In genomic region chr2:84734919-84735318, GRCm38 (mm10) we compare ENCODE assay signal across 9 mouse cellular contexts. TPM values are rescaled to one million over a fixed set of nuclear protein-coding genes. Genes with fewer than 3 reads are reported as not detected.
A peak's percentile ranks its signal among the peaks of the same experiment; 100 is the strongest.
DNase-seq lines count a peak whose midpoint lies in the region; ATAC-seq and TF ChIP-seq lines count a peak whose summit lies in the region.
"Had no signal": no experiment of that assay in that cellular context is flagged by ENCODE, and none has a peak within 500 bp of the region (broad histone marks: within the 10 kb centered on the region; RNA-seq: fewer than 3 reads in every experiment).

No protein-coding gene starts in this region.

- peak overlapping the region; percentile 84 for H3K4me2 ChIP-seq in neural tube, embryonic 14.5 days (ENCODE audit: low read depth, low read length)

- H3K4me3 ChIP-seq in left cerebral cortex, adult 2 months = peak overlapping the region; percentile 78
- H3K4me3 ChIP-seq in forebrain, embryonic 10.5 days = peak overlapping the region; percentile 69
- H3K4me3 ChIP-seq in limb, embryonic 10.5 days = peak overlapping the region; percentile 56
- peak overlapping the region; percentile 61 for H3K4me3 ChIP-seq in neural tube, embryonic 14.5 days (ENCODE audit: low read depth, low read length)

- peak overlapping the region; percentile 97 for H3K27ac ChIP-seq in left cerebral cortex, adult 2 months
- peak overlapping the region; percentile 99 for H3K27ac ChIP-seq in forebrain, embryonic 10.5 days
- peak overlapping the region; percentile 83 for H3K27ac ChIP-seq in limb, embryonic 10.5 days
- H3K27ac ChIP-seq in neural tube, embryonic 14.5 days (ENCODE audit: low read depth, low read length) = peak overlapping the region; percentile 90

- peaks cover 70% of the 10 kb centered on the region for H3K4me1 ChIP-seq in forebrain, embryonic 10.5 days
- peaks cover 67% of the 10 kb centered on the region for H3K4me1 ChIP-seq in limb, embryonic 10.5 days
- peaks cover 36% of the 10 kb centered on the region for H3K4me1 ChIP-seq in neural tube, embryonic 14.5 days (ENCODE audit: control insufficient read depth, insufficient read depth, low read length)

- peak overlapping the region; percentile 90 for H3K9ac ChIP-seq in neural tube, embryonic 14.5 days (replicated peaks; ENCODE audit: low read depth, low read length)

- no peaks in the 10 kb centered on the region for H3K9me3 ChIP-seq in forebrain, embryonic 10.5 days
- no peaks in the 10 kb centered on the region for H3K9me3 ChIP-seq in limb, embryonic 10.5 days (replicated peaks)
- no peaks in the 10 kb centered on the region for H3K9me3 ChIP-seq in neural tube, embryonic 14.5 days (ENCODE audit: control insufficient read depth, low read length)

- WGBS in forebrain, embryonic 10.5 days = 6% methylated on average over 2 of the region's 2 CpGs
- 6% methylated on average over 2 of the region's 2 CpGs for WGBS in limb, embryonic 10.5 days
- WGBS in neural tube, embryonic 14.5 days = 0% methylated on average over 2 of the region's 2 CpGs

- TF ChIP-seq CTCF in left cerebral cortex, adult 2 months (IDR thresholded peaks at IDR 0.05) = no peak

- no peak for ATAC-seq in neural tube, embryonic 14.5 days (ENCODE audit: low read depth)

- intact Hi-C loops in left cerebral cortex, adult 2 months (cut with DNase I) = loop anchor here (5.0 kb wide), 1 partner anchor 147 kb away; no protein-coding TSS in a partner anchor
- intact Hi-C loops in left cerebral cortex, postnatal 36 days (cut with DNase I) = loop anchor here (10.0 kb wide), 1 partner anchor 310 kb away; the partner anchor contains the start of gene Tnks1bp1

- DNase-seq in left cerebral cortex, adult 2 months (ENCODE audit: extremely low spot score in 1 of 2, low spot score in 2 of 2) = no peak
- no peak for DNase-seq in left cerebral cortex, postnatal 36 days (ENCODE audit: low spot score in 2 of 2)
- DNase-seq in forebrain, embryonic 10.5 days (ENCODE audit: extremely low spot score, low spot score) = no peak
- no peak for DNase-seq in limb, embryonic 10.5 days (ENCODE audit: low spot score)
- DNase-seq in B cell, adult 2 months = no peak
- no peak for DNase-seq in ovary, postnatal 14 days (ENCODE audit: low spot score)
- DNase-seq: gastrocnemius, postnatal 14 days had no signal

- H3K27me3 ChIP-seq in forebrain, embryonic 10.5 days (ENCODE audit: poor library complexity, severe bottlenecking) = no peaks in the 10 kb centered on the region
- no peaks in the 10 kb centered on the region for H3K27me3 ChIP-seq in limb, embryonic 10.5 days (ENCODE audit: low read depth, poor library complexity, severe bottlenecking)
- no peaks in the 10 kb centered on the region for H3K27me3 ChIP-seq in neural tube, embryonic 14.5 days (ENCODE audit: control insufficient read depth, insufficient read depth, low read length)

- peaks cover 2% of the 10 kb centered on the region for H3K36me3 ChIP-seq in forebrain, embryonic 10.5 days (replicated peaks)
- peaks cover 2% of the 10 kb centered on the region for H3K36me3 ChIP-seq in limb, embryonic 10.5 days
- no peaks in the 10 kb centered on the region for H3K36me3 ChIP-seq in neural tube, embryonic 14.5 days (ENCODE audit: control insufficient read depth, insufficient read depth, low read length)

RNA-seq across cellular contexts. Expression of gene Ypel4, which starts 1.1 kb away (rescaled TPM):
- total RNA-seq in left cerebral cortex, adult 2 months (2021) = 100 to 1,000 TPM; 101 to 102 TPM
- 10 to 100 TPM; 65.8 to 94.6 TPM for total RNA-seq in left cerebral cortex, postnatal 36 days (2021)
- polyA plus RNA-seq in forebrain, embryonic 10.5 days (2016; fragmentation: Nextera tagmentation; extraction: Ambion mirVana) = 6.4 and 8.2 TPM in 2 replicates
- 5.7 and 9.6 TPM in 2 replicates for polyA plus RNA-seq in limb, embryonic 10.5 days (2016; fragmentation: Nextera tagmentation; extraction: Ambion mirVana)
- polyA plus RNA-seq in neural tube, embryonic 14.5 days (2014; fragmentation: Nextera tagmentation; extraction: Ambion mirVana) = 17.8 TPM in 2 replicates

RNA-seq across cellular contexts. Expression of gene Clp1, which starts 7.8 kb away (rescaled TPM):
- 10 to 100 TPM in 1 of 2 experiments, 1 to 10 TPM in 1; 8.8 to 10.2 TPM for total RNA-seq in left cerebral cortex, adult 2 months (2021)
- 10 to 100 TPM in 1 of 2 experiments, 1 to 10 TPM in 1; 6.6 to 10.5 TPM for total RNA-seq in left cerebral cortex, postnatal 36 days (2021)
- polyA plus RNA-seq in forebrain, embryonic 10.5 days (2016; fragmentation: Nextera tagmentation; extraction: Ambion mirVana) = 53.6 and 56.8 TPM in 2 replicates
- polyA plus RNA-seq in limb, embryonic 10.5 days (2016; fragmentation: Nextera tagmentation; extraction: Ambion mirVana) = 57.8 and 58.8 TPM in 2 replicates
- 20.6 and 24.7 TPM in 2 replicates for polyA plus RNA-seq in neural tube, embryonic 14.5 days (2014; fragmentation: Nextera tagmentation; extraction: Ambion mirVana)

RNA-seq across cellular contexts. Expression of gene Gm19426, which starts 8.5 kb away (rescaled TPM):
- total RNA-seq in left cerebral cortex, adult 2 months (2021) = 1 to 10 TPM; 2.0 to 2.4 TPM
- 1 to 10 TPM; 1.2 to 1.7 TPM for total RNA-seq in left cerebral cortex, postnatal 36 days (2021)
- 8.5 and 8.8 TPM in 2 replicates for polyA plus RNA-seq in forebrain, embryonic 10.5 days (2016; fragmentation: Nextera tagmentation; extraction: Ambion mirVana)
- polyA plus RNA-seq in limb, embryonic 10.5 days (2016; fragmentation: Nextera tagmentation; extraction: Ambion mirVana) = 7.6 and 8.2 TPM in 2 replicates
- polyA plus RNA-seq in neural tube, embryonic 14.5 days (2014; fragmentation: Nextera tagmentation; extraction: Ambion mirVana) = 1.7 and 2.6 TPM in 2 replicates
- total RNA-seq: neutrophil, adult 5-6 weeks had no signal

RNA-seq across cellular contexts. Expression of gene Zdhhc5, which starts 19.9 kb away (rescaled TPM):
- 10 to 100 TPM; 48.8 to 49.9 TPM for total RNA-seq in left cerebral cortex, adult 2 months (2021)
- 10 to 100 TPM; 42.1 to 48.9 TPM for total RNA-seq in left cerebral cortex, postnatal 36 days (2021)
- polyA plus RNA-seq in forebrain, embryonic 10.5 days (2016; fragmentation: Nextera tagmentation; extraction: Ambion mirVana) = 28.4 and 29.5 TPM in 2 replicates
- 33.7 and 34.3 TPM in 2 replicates for polyA plus RNA-seq in limb, embryonic 10.5 days (2016; fragmentation: Nextera tagmentation; extraction: Ambion mirVana)
- 22.8 and 23.9 TPM in 2 replicates for polyA plus RNA-seq in neural tube, embryonic 14.5 days (2014; fragmentation: Nextera tagmentation; extraction: Ambion mirVana)

RNA-seq across cellular contexts. Expression of gene Serping1, which starts 40.3 kb away (rescaled TPM):
- total RNA-seq in left cerebral cortex, adult 2 months (2021) = 1 to 10 TPM; 5.3 to 8.4 TPM
- total RNA-seq in left cerebral cortex, postnatal 36 days (2021) = 1 to 10 TPM; 5.3 to 7.7 TPM
- 22.7 and 23.2 TPM in 2 replicates for polyA plus RNA-seq in forebrain, embryonic 10.5 days (2016; fragmentation: Nextera tagmentation; extraction: Ambion mirVana)
- 9.3 and 10.8 TPM in 2 replicates for polyA plus RNA-seq in limb, embryonic 10.5 days (2016; fragmentation: Nextera tagmentation; extraction: Ambion mirVana)
- polyA plus RNA-seq in neural tube, embryonic 14.5 days (2014; fragmentation: Nextera tagmentation; extraction: Ambion mirVana) = 15.7 and 34.8 TPM in 2 replicates
- total RNA-seq: neutrophil, adult 5-6 weeks had no signal
